Mouse (Mus musculus): ENCODE results near the gene Cdh10.

DNA sequence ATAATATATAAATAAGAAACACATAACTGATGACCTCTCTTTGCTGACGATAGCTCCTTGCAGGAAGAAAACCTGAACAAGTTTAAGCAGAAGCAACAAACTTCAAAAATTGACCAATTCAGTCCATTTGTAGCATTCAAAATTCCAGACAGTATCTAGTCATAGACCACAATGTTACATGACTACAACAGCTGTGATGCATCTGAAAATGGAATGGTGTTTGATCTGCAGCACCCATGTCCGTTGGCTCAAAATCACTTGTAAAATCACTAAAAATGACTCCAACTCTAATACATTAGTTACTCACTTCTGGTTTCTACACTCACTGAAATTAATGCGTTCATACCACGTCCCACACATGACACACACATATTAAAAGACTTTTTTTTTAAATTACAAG is 91.9 kb downstream of the Cdh10 start:
- TF ChIP-seq CTCF (IDR thresholded peaks at IDR 0.05; ENCODE audit: insufficient read depth, low read depth, low read length) (no peak), POLR2A (IDR thresholded peaks at IDR 0.05; ENCODE audit: insufficient read depth, low read depth, low read length) (no peak)

Data from olfactory bulb, adult 2 months (tissue).